Mouse (Mus musculus): ENCODE measurements around the gene Gm6993. TPM values are rescaled to one million over a fixed set of nuclear protein-coding genes. Genes with fewer than 3 reads are reported as not detected.

Gene Gm6993
- not detected in 2 replicates for polyA plus RNA-seq (2016; fragmentation: Nextera tagmentation; extraction: Ambion mirVana)

GRCm38 (mm10) chr12:31240470-31240869 is at the start of gene Gm6993:
TSS of gene Gm6993 (plus strand) at chr12:31240770.
- Histone ChIP-seq H3K4me3 (no peak within 1 kb of the TSS), H3K9me3 (replicated peaks) (no peaks in the 10 kb centered on the region), H3K27me3 (replicated peaks) (no peaks in the 10 kb centered on the region), H3K4me1 (replicated peaks) (peaks cover 17% of the 10 kb centered on the region), H3K4me2 (no peak within 1 kb of the TSS), H3K36me3 (no peaks in the 10 kb centered on the region), H3K9ac (no peak within 1 kb of the TSS), H3K27ac (ENCODE audit: poor library complexity, severe bottlenecking) (no peak within 1 kb of the TSS)
- no peak for ATAC-seq (ENCODE audit: insufficient number of reproducible peaks, low FRiP score)
- WGBS = 75% methylated on average over 5 of the region's 5 CpGs

GRCm38 (mm10) chr12:31191329-31191954 is 49.1 kb upstream of the Gm6993 start:
- no peaks in the 10 kb centered on the region for H3K36me3 ChIP-seq

GRCm38 (mm10) chr12:31202509-31202908 is 38.1 kb upstream of the Gm6993 start:
- H3K36me3 ChIP-seq = no peaks in the 10 kb centered on the region
- no peak overlapping the region for H3K9ac ChIP-seq
- H3K27ac ChIP-seq (ENCODE audit: poor library complexity, severe bottlenecking) = no peak overlapping the region
- no peak overlapping the region for H3K4me3 ChIP-seq
- no peak overlapping the region for H3K4me2 ChIP-seq
- H3K27me3 ChIP-seq (replicated peaks) = no peaks in the 10 kb centered on the region
- no peaks in the 10 kb centered on the region for H3K9me3 ChIP-seq (replicated peaks)
- 79% methylated on average over 1 of the region's 1 CpGs for WGBS
- H3K4me1 ChIP-seq (replicated peaks) = no peaks in the 10 kb centered on the region
- no peak for ATAC-seq (ENCODE audit: insufficient number of reproducible peaks, low FRiP score)

More at GRCm38 (mm10) chr12:31191329-31191954, 49.1 kb upstream of the Gm6993 start:
- no peak overlapping the region for H3K4me2 ChIP-seq
- no peaks in the 10 kb centered on the region for H3K27me3 ChIP-seq (replicated peaks)
- H3K9me3 ChIP-seq (replicated peaks) = no peaks in the 10 kb centered on the region
- H3K4me1 ChIP-seq (replicated peaks) = peaks cover 11% of the 10 kb centered on the region
- 0 out of 2 replicates have a peak, but pooled peaks have one; percentile 51 for ATAC-seq (ENCODE audit: insufficient number of reproducible peaks, low FRiP score)
- H3K4me3 ChIP-seq = no peak overlapping the region
- H3K27ac ChIP-seq (ENCODE audit: poor library complexity, severe bottlenecking) = no peak overlapping the region
- no peak overlapping the region for H3K9ac ChIP-seq
- 43% methylated on average over 8 of the region's 8 CpGs for WGBS

- Histone ChIP-seq H3K27ac (ENCODE audit: poor library complexity, severe bottlenecking) (no peak overlapping the region), H3K27me3 (replicated peaks) (no peaks in the 10 kb centered on the region), H3K4me1 (replicated peaks) (peaks cover 3% of the 10 kb centered on the region; the same call in 1 of the 2 replicates), H3K36me3 (no peaks in the 10 kb centered on the region), H3K4me2 (no peak overlapping the region), H3K4me3 (no peak overlapping the region), H3K9me3 (replicated peaks) (no peaks in the 10 kb centered on the region), H3K9ac (no peak overlapping the region)
- 87% methylated on average over 6 of the region's 6 CpGs for WGBS
- no peak for ATAC-seq (ENCODE audit: insufficient number of reproducible peaks, low FRiP score)
These were observed 36.7 kb upstream of the Gm6993 start for GRCm38 (mm10) chr12:31203746-31204455.

GRCm38 (mm10) chr12:31204898-31205297 is 35.7 kb upstream of the Gm6993 start:
- H3K27me3 ChIP-seq (replicated peaks) = no peaks in the 10 kb centered on the region
- WGBS = 93% methylated on average over 3 of the region's 3 CpGs
- no peak overlapping the region for H3K27ac ChIP-seq (ENCODE audit: poor library complexity, severe bottlenecking)
- no peak overlapping the region for H3K9ac ChIP-seq
- ATAC-seq (ENCODE audit: insufficient number of reproducible peaks, low FRiP score) = no peak
- H3K4me2 ChIP-seq = no peak overlapping the region
- H3K4me1 ChIP-seq (replicated peaks) = peaks cover 12% of the 10 kb centered on the region; the same call in 1 of the 2 replicates
- H3K4me3 ChIP-seq = no peak overlapping the region
- H3K36me3 ChIP-seq = no peaks in the 10 kb centered on the region
- no peaks in the 10 kb centered on the region for H3K9me3 ChIP-seq (replicated peaks)

- Histone ChIP-seq H3K36me3 (no peaks in the 10 kb centered on the region), H3K4me2 (no peak overlapping the region), H3K9ac (no peak overlapping the region), H3K27me3 (replicated peaks) (no peaks in the 10 kb centered on the region), H3K9me3 (replicated peaks) (no peaks in the 10 kb centered on the region), H3K27ac (ENCODE audit: poor library complexity, severe bottlenecking) (no peak overlapping the region), H3K4me1 (replicated peaks) (peaks cover 12% of the 10 kb centered on the region; the same call in 1 of the 2 replicates), H3K4me3 (no peak overlapping the region)
- 79% methylated on average over 10 of the region's 10 CpGs for WGBS
- no peak for ATAC-seq (ENCODE audit: insufficient number of reproducible peaks, low FRiP score)
These were observed 34.5 kb upstream of the Gm6993 start for GRCm38 (mm10) chr12:31205983-31206633.

- no peak overlapping the region for H3K4me2 ChIP-seq
- WGBS = 72% methylated on average over 6 of the region's 6 CpGs
- ATAC-seq (ENCODE audit: insufficient number of reproducible peaks, low FRiP score) = no peak
These were observed 31.8 kb upstream of the Gm6993 start for GRCm38 (mm10) chr12:31208766-31209165.

GRCm38 (mm10) chr12:31209377-31209805 is 31.2 kb upstream of the Gm6993 start:
- H3K27ac ChIP-seq (ENCODE audit: poor library complexity, severe bottlenecking) = no peak overlapping the region
- no peak overlapping the region for H3K4me2 ChIP-seq
- H3K4me1 ChIP-seq (replicated peaks) = peaks cover 16% of the 10 kb centered on the region; the same call in 1 of the 2 replicates
- no peak overlapping the region for H3K4me3 ChIP-seq
- no peaks in the 10 kb centered on the region for H3K36me3 ChIP-seq
- WGBS = 50% methylated on average over 5 of the region's 5 CpGs
- no peak for ATAC-seq (ENCODE audit: insufficient number of reproducible peaks, low FRiP score)
- H3K9ac ChIP-seq = no peak overlapping the region
- no peaks in the 10 kb centered on the region for H3K27me3 ChIP-seq (replicated peaks)
- no peaks in the 10 kb centered on the region for H3K9me3 ChIP-seq (replicated peaks)

More at GRCm38 (mm10) chr12:31208766-31209165, 31.8 kb upstream of the Gm6993 start:
- H3K4me1 ChIP-seq (replicated peaks) = peaks cover 16% of the 10 kb centered on the region; the same call in 1 of the 2 replicates
- no peak overlapping the region for H3K27ac ChIP-seq (ENCODE audit: poor library complexity, severe bottlenecking)
- H3K27me3 ChIP-seq (replicated peaks) = no peaks in the 10 kb centered on the region
- no peaks in the 10 kb centered on the region for H3K9me3 ChIP-seq (replicated peaks)
- H3K4me3 ChIP-seq = no peak overlapping the region
- no peaks in the 10 kb centered on the region for H3K36me3 ChIP-seq
- H3K9ac ChIP-seq = no peak overlapping the region

GRCm38 (mm10) chr12:31213556-31213955 is 27.0 kb upstream of the Gm6993 start:
- no peak for ATAC-seq (ENCODE audit: insufficient number of reproducible peaks, low FRiP score)
- Histone ChIP-seq H3K36me3 (no peaks in the 10 kb centered on the region), H3K27ac (ENCODE audit: poor library complexity, severe bottlenecking) (no peak overlapping the region), H3K4me3 (no peak overlapping the region), H3K9ac (no peak overlapping the region), H3K27me3 (replicated peaks) (no peaks in the 10 kb centered on the region), H3K9me3 (replicated peaks) (no peaks in the 10 kb centered on the region), H3K4me1 (replicated peaks) (peaks cover 19% of the 10 kb centered on the region; the same call in 1 of the 2 replicates), H3K4me2 (no peak overlapping the region)
- WGBS = 57% methylated on average over 7 of the region's 7 CpGs

GRCm38 (mm10) chr12:31215003-31215402 is 25.6 kb upstream of the Gm6993 start:
- no peaks in the 10 kb centered on the region for H3K27me3 ChIP-seq (replicated peaks)
- WGBS = 81% methylated on average over 6 of the region's 6 CpGs
- H3K27ac ChIP-seq (ENCODE audit: poor library complexity, severe bottlenecking) = no peak overlapping the region
- ATAC-seq (ENCODE audit: insufficient number of reproducible peaks, low FRiP score) = no peak
- H3K36me3 ChIP-seq = no peaks in the 10 kb centered on the region
- H3K4me3 ChIP-seq = no peak overlapping the region
- no peak overlapping the region for H3K9ac ChIP-seq
- H3K9me3 ChIP-seq (replicated peaks) = no peaks in the 10 kb centered on the region
- H3K4me1 ChIP-seq (replicated peaks) = peaks cover 7% of the 10 kb centered on the region; the same call in 1 of the 2 replicates
- no peak overlapping the region for H3K4me2 ChIP-seq

GRCm38 (mm10) chr12:31217232-31217631 is 23.3 kb upstream of the Gm6993 start:
- Histone ChIP-seq H3K36me3 (no peaks in the 10 kb centered on the region), H3K4me1 (replicated peaks) (peaks cover 17% of the 10 kb centered on the region), H3K9me3 (replicated peaks) (no peaks in the 10 kb centered on the region), H3K27me3 (replicated peaks) (no peaks in the 10 kb centered on the region), H3K9ac (no peak overlapping the region), H3K4me3 (no peak overlapping the region), H3K4me2 (no peak overlapping the region), H3K27ac (ENCODE audit: poor library complexity, severe bottlenecking) (no peak overlapping the region)
- no peak for ATAC-seq (ENCODE audit: insufficient number of reproducible peaks, low FRiP score)
- WGBS = 86% methylated on average over 5 of the region's 5 CpGs

Measured in heart, embryonic 12.5 days (tissue).